Mouse (Mus musculus) ES-E14 (cell line): ENCODE results near the gene Myt1l. TPM values are rescaled to one million over a fixed set of nuclear protein-coding genes. Genes with fewer than 3 reads are reported as not detected.

Experiments
- DNase-seq: peaks from one replicate; pipeline ENCODE4 v3.0.0-alpha.2; 2013; ENCODE audit warnings: low read depth, low spot score
- H3K27ac ChIP-seq: 2 replicates; pipeline ENCODE4 v1.5.1; 2012; ENCODE audit warnings: low read depth, mild to moderate bottlenecking, low read length, moderate library complexity, mixed read lengths; ENCODE audit not compliant: poor library complexity, insufficient read depth, severe bottlenecking
- H3K36me3 ChIP-seq: 2 replicates; pipeline ENCODE4 v1.6.1; 2012; ENCODE audit warnings: mild to moderate bottlenecking, low read length, moderate library complexity, mixed read lengths; ENCODE audit not compliant: control insufficient read depth, poor library complexity, insufficient read depth, severe bottlenecking
- H3K4me1 ChIP-seq, 2 experiments: fragments of 150-350 bp in 1 of 2; sonication (generic) in 1 of 2; 2 replicates each; pipeline ENCODE4 v1.6.1; 2012; ENCODE audit warnings: low read length in 2 of 2, mild to moderate bottlenecking in 1 of 2, mixed read lengths in 1 of 2; ENCODE audit not compliant: control insufficient read depth in 2 of 2, insufficient read depth in 2 of 2, poor library complexity in 1 of 2
- H3K4me3 ChIP-seq, 2 experiments: fragments of 150-350 bp in 1 of 2; sonication (generic) in 1 of 2; 2 replicates each; pipeline ENCODE4 v1.5.1; 2012; ENCODE audit warnings: low read length in 2 of 2, low read depth in 1 of 2, mild to moderate bottlenecking in 1 of 2, mixed read lengths in 1 of 2; ENCODE audit not compliant: insufficient read depth in 1 of 2, poor library complexity in 1 of 2, severe bottlenecking in 1 of 2
- H3K9ac ChIP-seq: 2 replicates; pipeline ENCODE4 v1.6.1; 2012; ENCODE audit warnings: low read depth, mild to moderate bottlenecking, low read length, mixed read lengths; ENCODE audit not compliant: poor library complexity, insufficient read depth, severe bottlenecking
- H3K9me3 ChIP-seq: fragments of 150-350 bp; sonication (generic); 2 replicates; pipeline ENCODE4 v1.6.1; 2012; ENCODE audit warnings: low read depth, mild to moderate bottlenecking, low read length; ENCODE audit not compliant: control insufficient read depth, insufficient read depth
- CHD2 ChIP-seq: IDR thresholded peaks from 2 replicates; pipeline ENCODE4 v1.6.1; 2014; ENCODE audit warnings: mild to moderate bottlenecking, low read depth, low read length, inconsistent platforms
- HCFC1 ChIP-seq: IDR thresholded peaks from 2 replicates; pipeline ENCODE4 v1.6.1; 2012; ENCODE audit warnings: low read length, inconsistent platforms, borderline replicate concordance; ENCODE audit not compliant: insufficient read depth
- MAFK ChIP-seq: IDR thresholded peaks from 2 replicates; pipeline ENCODE4 v1.6.1; 2014; ENCODE audit warnings: mild to moderate bottlenecking, low read depth, low read length, inconsistent platforms; ENCODE audit not compliant: insufficient read depth
- ZC3H11A ChIP-seq: IDR thresholded peaks from 2 replicates; pipeline ENCODE4 v1.6.1; 2012; ENCODE audit warnings: low read depth, mild to moderate bottlenecking, inconsistent platforms, low read length, borderline replicate concordance
- ZNF384 ChIP-seq: IDR thresholded peaks from 2 replicates; pipeline ENCODE4 v1.6.1; 2012; ENCODE audit warnings: low read depth, low read length, inconsistent platforms
- in situ Hi-C, 2 experiments: fragments of 600-800 bp; cut with MboI; formaldehyde crosslinking; loops; one replicate each; pipeline ENCODE4 v1.15.1; 2025; ENCODE audit warnings: low sequenced_read_pairs in 2 of 2, inconsistent platforms in 1 of 2; ENCODE audit not compliant: unreplicated experiment in 2 of 2
- total RNA-seq: library from RNA; depleted of rRNA; stranded (reverse); fragments of 300-350 nt; gene quantifications from 2 replicates; pipeline ENCODE4 v1.2.3, GENCODE M21; 2012

Myt1l gene
- total RNA-seq, 1 experiment = 0.27 TPM

- in situ Hi-C loops = no loop called here
- no peak overlapping the region for H3K27ac ChIP-seq
These were observed 426.3 kb downstream of the Myt1l start for GRCm38 (mm10) chr12:29954464-29954863.

DNA sequence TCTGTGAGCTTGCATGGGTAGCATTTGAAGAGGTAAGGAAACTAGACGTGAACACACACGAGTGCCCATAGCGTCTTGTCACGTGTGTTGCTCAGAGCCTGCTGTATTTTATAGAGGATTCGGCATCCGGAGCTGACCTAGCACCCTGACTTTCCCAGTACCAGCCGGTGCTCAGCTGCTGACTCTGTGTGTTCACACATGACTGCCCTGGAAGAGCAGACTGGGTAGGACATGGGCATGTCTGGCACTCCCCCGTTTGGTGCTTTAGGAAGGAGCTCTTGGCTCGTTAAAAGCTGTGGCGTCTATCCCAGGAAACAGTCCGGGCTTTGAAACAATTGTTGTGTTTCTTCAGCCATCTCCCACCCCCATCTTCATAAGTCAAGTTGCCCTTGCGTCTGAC lies 428.8 kb downstream of the Myt1l start:
- DNase-seq = no peak
- in situ Hi-C loops = no loop called here
- H3K4me1 ChIP-seq = no peaks in the 10 kb centered on the region
- no peak overlapping the region for H3K4me3 ChIP-seq
- H3K27ac ChIP-seq = no peak overlapping the region
- no peaks in the 10 kb centered on the region for H3K9me3 ChIP-seq
- no peak overlapping the region for H3K9ac ChIP-seq
- H3K36me3 ChIP-seq = no peaks in the 10 kb centered on the region
- TF ChIP-seq HCFC1 = no peak

More at GRCm38 (mm10) chr12:29954464-29954863, 426.3 kb downstream of the Myt1l start:
- Histone ChIP-seq H3K4me1 (no peaks in the 10 kb centered on the region), H3K36me3 (no peaks in the 10 kb centered on the region), H3K9ac (no peak overlapping the region), H3K4me3 (no peak overlapping the region), H3K9me3 (no peaks in the 10 kb centered on the region)
- no peak for DNase-seq
- no peak for TF ChIP-seq CHD2
- TF ChIP-seq MAFK = no peak
- TF ChIP-seq ZC3H11A = no peak
- no peak for TF ChIP-seq HCFC1
- TF ChIP-seq ZNF384 = no peak

DNA sequence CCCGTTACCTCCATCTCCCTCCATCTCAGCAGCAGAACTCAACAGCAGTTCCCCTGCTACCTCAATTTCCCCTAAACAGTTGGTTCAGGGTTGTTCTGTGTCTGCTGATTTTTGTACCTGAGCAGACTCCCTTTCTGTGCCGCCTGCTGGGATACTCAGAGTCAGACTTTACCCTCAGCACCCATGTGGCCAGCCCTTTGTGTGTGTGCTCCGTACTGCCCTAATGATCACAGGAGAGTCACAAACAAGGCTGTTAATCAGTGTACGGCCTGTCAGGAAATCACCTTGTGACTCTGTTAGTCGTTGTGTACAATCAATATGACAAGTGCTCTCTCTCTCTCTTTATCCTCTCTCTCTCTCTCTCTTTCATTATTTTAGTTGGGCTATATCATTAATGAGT lies 430.5 kb downstream of the Myt1l start:
- H3K9me3 ChIP-seq = no peaks in the 10 kb centered on the region
- DNase-seq = no peak
- no peaks in the 10 kb centered on the region for H3K4me1 ChIP-seq
- H3K4me3 ChIP-seq = no peak overlapping the region
- H3K9ac ChIP-seq = no peak overlapping the region
- in situ Hi-C loops = no loop called here
- H3K36me3 ChIP-seq = no peaks in the 10 kb centered on the region
- H3K27ac ChIP-seq = no peak overlapping the region
- TF ChIP-seq ZNF384 (no peak), HCFC1 (no peak), CHD2 (no peak), MAFK (no peak), ZC3H11A (no peak)

DNA sequence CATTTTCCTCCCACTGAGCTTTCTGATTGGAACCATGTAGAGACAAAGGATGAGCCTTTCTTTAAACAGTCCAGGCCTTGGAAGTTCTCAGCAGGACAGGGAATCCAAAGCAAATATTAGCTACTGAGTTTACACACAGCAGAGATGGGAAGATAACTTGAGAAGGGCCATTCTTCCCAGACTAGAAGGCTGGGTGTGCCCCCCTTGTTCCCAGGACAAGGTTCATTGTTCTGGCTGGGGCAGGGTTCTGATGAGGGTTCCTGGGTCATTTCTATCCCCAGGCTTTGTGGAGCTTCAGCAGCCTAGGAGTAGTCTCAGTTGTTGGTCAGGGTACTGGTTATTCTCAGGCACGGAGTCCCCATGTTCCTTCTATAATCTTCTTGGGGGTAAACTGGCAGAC lies 432.9 kb downstream of the Myt1l start:
- DNase-seq = no peak
- in situ Hi-C loops = no loop called here
- Histone ChIP-seq H3K36me3 (no peaks in the 10 kb centered on the region), H3K9me3 (no peaks in the 10 kb centered on the region), H3K4me3 (no peak overlapping the region), H3K27ac (no peak overlapping the region), H3K4me1 (no peaks in the 10 kb centered on the region), H3K9ac (no peak overlapping the region)
- TF ChIP-seq HCFC1 (no peak), ZNF384 (no peak), CHD2 (no peak), ZC3H11A (no peak), MAFK (no peak)

DNA sequence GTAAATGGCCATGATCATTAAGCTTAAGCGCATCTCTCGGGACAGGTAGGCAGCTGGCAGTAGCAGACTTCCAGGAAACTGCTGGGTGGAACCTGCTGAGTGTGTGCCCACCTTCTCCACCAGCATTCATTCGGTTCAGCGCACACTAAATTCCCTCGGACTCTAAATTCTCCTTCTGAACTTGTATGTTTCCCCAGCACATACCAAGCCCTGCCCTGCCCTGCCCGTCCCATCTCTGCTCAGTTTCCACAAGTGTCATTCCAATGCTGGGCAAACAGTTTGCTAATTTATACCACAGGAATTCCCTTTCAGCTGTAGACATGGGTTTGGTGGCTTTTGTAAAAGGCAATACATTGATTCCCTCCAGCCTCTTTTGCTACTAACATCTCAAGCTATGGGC lies 436.8 kb downstream of the Myt1l start:
- Histone ChIP-seq H3K9me3 (no peaks in the 10 kb centered on the region), H3K27ac (no peak overlapping the region), H3K4me1 (no peaks in the 10 kb centered on the region), H3K9ac (no peak overlapping the region), H3K36me3 (no peaks in the 10 kb centered on the region), H3K4me3 (no peak overlapping the region)
- no peak for DNase-seq
- TF ChIP-seq MAFK (no peak), HCFC1 (no peak), ZNF384 (no peak), CHD2 (no peak), ZC3H11A (no peak)
- in situ Hi-C loops = no loop called here
